Mouse (Mus musculus): ENCODE data around the gene Gdf9.

Gene Gdf9

DNA sequence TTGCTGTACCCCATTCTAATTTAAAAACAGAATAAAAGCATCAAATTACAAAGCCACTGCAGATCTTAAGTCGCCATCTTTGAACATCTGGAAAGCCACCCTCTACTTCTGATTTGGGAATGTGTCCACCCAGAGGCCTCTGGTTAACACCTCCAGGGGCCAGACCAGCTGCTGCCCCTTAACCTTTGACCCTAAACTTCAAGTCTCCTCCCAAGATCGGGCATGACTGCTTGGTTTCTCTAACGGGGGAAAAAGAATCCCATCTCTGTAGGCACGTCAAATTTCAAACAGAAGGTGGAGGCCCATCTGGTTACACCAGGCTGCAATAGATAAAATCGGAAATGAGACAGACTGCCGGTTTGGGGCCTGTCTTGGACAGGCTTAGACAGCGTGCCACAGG, 47.0 kb downstream of the Gdf9 start:
- no peak for DNase-seq (ENCODE audit: low read depth, low spot score)

DNA sequence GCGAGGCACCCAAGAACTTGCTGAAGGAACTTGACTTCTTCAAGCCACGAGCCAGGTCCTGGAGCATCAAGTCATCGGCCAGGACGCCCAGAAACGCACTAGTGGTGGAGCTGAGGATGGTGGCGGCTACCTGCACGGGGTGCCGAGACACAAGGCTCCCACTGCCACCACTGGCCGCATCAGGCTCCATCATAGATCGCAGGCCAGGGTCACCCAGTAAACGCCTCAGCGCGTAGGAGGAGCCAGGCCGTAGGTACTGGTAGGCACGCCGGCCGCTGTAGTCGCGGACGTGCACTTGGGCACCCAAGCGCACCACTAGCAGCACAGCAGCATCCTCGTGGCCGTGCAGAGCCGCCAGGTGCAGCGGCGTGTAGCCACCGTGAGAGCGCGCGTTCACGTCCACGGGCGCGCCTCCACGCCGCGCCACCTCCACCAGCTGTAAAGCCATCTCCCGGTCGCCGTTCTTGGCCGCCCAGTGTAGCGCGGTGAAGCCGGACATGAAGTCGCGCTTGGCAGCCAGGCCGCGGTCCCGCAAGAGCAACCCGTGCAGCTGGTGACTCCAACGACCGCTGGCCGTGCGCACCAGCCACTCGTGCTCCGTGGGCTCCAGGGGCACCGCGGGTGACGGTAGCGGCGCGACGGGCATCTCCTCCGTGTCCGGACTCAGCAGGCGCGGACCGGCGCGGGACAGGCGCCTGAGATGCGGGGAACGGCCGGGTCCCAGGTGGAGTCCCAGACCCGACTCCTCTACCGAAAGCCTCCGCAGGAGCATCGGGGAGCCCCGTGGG, 47.8 kb downstream of the Gdf9 start:
- no peak for DNase-seq (ENCODE audit: low read depth, low spot score)

DNA sequence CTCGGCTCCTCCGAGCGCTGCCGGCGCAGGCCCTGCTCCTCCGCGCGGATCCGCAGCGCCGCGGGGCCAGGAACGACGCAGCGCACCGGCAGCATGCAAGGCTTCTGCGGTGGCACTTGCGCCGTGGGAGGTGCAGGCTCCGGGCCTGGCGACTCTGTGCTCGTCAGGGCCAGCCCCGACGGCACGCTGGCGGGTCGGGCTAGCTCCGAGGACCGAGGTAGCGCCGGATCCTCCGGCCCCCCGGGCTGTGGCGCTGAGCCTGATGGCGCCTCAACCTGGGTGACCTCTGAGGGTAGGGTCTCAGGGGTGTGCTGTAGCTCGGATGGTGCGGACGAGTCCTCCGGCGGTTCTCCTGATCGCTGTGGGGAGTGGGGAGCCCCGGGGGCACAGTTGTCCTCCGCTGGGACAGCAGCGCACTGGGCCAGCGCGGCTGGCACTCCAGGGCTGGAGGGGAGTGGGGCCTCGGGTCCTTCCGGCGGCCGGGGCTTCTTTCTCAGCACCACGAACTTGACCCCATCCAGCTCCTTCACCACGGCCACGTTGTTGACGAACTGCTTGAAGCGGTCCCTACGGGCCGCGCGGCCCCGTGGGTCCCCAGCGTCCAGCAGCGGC, 48.5 kb downstream of the Gdf9 start:
- DNase-seq (ENCODE audit: low read depth, low spot score) = no peak

DNA sequence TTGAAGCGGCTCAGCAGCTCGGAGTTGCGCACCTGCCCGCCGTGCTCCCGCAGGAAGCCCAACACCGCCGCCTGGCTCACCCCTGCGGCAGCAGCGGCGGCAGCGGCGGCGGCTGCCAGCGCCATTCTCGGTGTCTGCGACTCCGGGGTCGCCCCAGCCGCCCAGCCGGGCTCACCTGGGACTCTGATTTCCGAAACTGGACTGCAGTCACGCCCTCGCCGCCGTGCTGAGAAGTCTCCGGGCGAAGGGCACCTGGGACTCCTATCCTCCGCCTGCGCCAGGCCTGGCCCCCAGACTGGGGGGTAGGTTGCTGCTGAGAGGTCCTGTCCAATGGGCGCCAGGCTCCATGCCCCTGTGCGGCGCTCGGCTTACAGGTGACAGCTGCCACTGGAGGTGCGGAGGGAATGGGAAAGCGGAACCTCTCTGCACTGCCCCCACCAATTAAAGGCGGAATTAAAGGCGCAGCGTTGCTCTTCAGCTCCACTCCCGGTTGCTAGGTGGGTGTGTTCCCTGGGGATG, 49.0 kb downstream of the Gdf9 start, which contains the start of the genes Gm9945 and Sowaha:
Gene Gm9945, plus strand, starts transcription at position 384 of the 519 bp plus-strand sequence.
Gene Sowaha, minus strand, starts transcription at position 492 of the 519 bp plus-strand sequence.
- no peak for DNase-seq (ENCODE audit: low read depth, low spot score)

DNA sequence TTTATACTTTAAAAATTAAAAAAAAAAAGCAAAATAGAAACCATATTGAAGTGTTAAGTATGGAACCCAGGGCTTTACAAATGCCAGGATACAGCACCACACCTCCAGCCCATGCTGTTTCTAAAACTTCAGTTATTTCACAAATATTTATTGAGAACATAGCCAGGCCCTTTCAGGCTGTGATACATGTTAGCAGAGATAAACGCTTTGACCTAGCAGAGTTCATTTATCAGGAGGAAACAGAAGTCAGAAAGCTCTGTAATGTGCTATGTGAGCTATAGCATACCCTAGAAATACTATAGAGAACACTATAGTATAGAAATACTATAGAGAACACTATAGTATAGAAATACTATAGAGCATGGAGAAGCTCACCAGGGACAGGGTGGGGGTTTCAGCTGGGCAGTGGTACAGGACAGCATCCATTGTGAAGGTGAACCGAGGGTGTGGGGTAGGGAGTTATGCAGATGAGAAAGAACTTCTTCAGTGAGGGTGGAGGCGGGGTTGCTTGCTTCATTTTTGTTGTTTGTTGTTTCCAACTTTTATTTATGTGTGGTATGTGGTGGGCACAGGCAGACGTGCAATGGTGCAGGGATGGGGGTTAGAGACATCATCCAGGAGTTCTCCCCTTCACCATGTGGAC, 50.4 kb downstream of the Gdf9 start:
- no peak for DNase-seq (ENCODE audit: low read depth, low spot score)

DNA sequence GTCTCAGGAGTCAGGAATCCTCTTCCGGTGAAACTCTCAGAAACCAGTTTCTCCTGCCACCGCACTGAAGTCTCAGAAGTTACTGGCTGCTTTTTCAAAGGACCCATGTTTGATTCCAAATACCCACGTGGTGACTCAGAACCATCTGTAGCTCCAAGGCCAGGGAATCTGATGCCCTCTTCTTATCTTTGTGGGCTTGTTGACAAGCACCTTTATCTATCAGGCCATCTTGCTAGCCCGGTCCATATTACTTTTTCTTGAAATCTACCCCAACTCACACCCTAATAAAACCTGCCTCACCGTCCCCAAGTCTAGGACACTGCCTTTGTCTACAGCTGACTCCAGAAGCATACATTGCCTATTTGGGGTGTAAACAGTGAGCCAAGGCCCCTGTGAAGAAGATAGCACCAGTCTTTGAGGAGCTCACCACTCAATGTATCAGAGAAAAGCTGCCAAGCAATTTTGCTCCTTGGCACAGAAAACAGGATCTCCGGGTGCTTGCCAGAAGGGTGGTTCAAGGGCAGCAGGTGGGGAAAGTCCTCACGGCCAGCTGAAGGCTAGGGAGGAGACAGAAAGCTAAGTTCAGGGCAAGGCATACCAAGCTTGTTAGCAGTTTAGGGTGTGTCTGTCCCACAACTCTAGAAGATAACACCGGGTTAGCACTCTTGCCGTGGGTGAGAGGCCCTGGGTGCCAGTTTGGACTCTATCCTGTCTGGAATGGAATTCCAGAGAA, 52.5 kb downstream of the Gdf9 start:
- no peak for DNase-seq (ENCODE audit: low read depth, low spot score)

DNA sequence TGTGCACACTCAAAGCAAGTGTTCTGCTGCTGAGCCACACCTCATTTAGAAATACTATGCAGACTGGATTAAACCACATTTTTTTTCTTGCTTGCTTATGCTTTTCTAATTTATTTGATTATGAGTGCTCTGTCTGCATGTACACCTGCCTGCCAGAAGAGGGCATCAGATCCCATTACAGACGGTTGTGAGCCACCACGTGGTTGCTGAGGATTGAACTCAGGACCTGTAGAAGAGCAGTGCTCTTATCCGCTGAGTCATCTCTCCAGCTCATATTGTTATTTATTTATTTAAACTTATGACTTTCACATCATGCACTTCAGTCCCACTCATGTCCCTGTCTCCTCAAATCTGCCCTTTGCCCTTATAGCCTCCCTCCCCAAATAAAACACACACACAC, 54.9 kb downstream of the Gdf9 start:
- DNase-seq (ENCODE audit: low read depth, low spot score) = no peak

DNA sequence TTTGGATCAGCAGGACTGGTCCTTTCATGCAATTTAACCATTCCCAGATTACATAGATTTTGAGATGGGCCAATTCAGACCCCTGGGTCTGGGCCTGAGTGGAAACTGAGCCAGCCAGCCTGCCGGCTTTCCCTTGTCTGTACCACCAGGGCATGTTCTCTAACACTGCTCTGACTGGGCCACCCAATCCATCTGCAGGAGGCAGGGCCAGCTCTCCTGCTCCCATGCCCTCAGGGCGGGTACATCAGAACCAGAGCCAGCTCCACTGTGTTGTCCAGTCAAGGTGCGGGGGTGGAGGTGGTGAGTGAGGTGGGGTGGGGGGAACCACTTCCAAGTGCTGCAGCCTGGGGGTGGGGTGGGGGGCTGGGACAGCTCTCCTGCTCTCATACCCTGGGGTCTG, 55.5 kb downstream of the Gdf9 start:
- DNase-seq (ENCODE audit: low read depth, low spot score) = no peak

DNA sequence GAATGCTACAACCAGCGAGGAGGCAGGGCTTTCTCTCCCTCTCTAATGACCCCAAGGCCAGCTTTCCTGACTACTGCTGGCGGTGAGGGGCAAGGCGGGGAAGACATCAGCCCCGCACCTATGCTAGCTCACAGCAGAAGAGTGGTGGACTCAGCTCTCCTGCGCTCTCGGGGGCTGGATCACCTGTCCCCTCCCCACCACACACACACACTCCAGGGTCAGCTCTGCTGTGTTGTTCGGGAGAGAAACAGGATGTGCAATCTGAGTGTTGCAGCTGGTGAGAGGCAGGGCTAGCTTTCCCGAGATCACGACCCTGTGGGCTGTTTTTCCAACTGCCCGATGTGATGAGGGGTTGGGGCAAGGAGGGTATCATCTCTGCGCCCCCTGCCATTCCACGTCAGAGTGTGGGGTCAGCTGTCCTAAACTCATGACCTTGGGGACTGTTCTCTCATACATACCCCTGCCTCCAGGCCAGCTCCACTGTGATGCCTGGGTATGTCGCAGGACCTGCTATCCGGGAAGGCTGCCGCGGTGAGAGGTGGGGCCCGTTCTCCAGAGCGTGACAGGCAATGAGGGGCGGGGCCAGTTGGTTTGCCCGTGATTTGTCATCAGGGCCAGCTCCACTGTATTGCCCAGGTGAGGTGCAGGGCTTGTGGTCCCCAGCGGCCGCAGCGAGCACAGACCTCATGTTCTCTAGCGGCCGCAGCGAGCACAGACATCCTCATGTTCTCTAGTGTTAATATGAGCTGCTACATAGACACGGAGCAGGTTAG, 56.2 kb downstream of the Gdf9 start:
- DNase-seq (ENCODE audit: low read depth, low spot score) = no peak
